Mouse (Mus musculus): ENCODE measurements around the gene Rabggta.

The Rabggta gene

GRCm38 (mm10) chr14:55689433-55689832, 32.6 kb downstream of the Rabggta start:
- no peak for DNase-seq (ENCODE audit: low spot score in 2 of 2)

GRCm38 (mm10) chr14:55682118-55682493, 40.0 kb downstream of the Rabggta start:
- no peak for DNase-seq (ENCODE audit: low spot score in 2 of 2)

DNA sequence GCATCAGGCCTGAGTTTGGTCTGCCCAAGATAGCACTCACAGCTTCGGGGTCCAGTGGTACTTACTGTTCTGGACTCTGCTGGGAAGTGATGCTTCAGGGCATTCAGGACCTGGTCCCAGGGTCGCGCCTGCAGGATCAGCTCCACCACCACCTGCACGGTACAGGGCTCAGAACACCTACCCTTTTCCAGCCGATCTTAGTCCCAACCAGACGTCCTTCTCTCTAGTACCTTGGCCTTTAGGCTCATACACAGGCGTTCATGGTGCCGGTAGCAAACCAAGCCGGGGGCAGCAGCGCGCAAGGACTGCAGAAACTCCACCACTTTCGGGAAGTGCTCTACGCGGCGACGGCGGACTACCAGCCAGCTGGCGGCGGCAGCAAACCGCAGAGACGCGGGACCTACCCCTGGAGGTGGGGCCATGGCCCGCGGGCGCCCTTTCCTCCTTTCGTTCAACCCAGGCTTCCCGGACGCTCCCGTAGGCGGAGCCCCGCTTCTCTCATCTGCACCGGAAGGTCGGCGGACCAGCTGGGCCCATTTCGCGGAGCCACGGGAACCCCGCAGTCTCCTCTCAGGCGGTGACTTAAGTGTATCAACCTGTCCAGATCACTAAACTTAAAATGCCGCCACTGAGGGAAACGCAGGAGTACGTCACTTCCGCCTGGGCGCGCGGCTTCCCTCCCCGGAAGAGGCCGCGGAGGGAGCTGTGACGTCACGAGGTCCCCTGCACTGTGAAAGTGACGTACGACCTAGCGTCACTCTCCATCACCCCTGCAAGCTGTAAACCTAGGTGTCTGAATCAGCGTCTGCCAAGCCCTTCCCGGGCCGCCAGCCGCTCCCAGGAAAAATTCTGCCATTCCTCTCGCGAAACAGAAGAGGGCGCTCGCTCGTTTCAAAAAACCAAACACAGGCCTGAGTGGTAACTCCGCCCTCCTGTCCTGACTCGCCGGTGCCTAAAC, 40.6 kb downstream of the Rabggta start, which contains the start of gene Tinf2:
TSS of gene Tinf2 (minus strand) at position 661 of the 958 bp plus-strand sequence.
- peak; percentile 97 to 98 for DNase-seq (ENCODE audit: low spot score in 2 of 2)

DNA sequence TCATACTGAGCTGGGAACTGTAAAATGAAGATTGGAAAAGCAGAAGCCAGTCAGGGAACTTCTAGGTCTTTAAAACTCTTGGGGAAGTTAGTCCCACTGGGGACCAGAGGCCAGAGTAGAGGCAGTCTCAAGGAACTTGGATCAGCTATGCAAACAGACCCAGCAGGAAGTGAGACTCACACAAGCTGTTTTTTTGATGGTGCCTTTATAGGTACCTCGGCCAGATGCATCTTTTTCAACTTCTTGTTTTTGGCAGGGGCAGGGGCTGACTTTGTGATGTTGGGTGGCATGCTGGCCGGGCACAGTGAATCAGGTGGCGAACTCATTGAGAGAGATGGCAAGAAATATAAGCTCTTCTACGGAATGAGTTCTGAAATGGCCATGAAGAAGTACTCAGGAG, 44.4 kb downstream of the Rabggta start:
- DNase-seq (ENCODE audit: low spot score in 2 of 2), result no peak

GRCm38 (mm10) chr14:55672741-55673060, 49.4 kb downstream of the Rabggta start:
- no peak for DNase-seq (ENCODE audit: low spot score in 2 of 2)

GRCm38 (mm10) chr14:55671833-55672740, 50.0 kb downstream of the Rabggta start, which contains the start of the genes Gmpr2 and Nedd8:
Gene Gmpr2, plus strand, starts transcription at chr14:55671941.
Gene Nedd8, minus strand, starts transcription at chr14:55672124.
- peak; percentile 95 to 98 for DNase-seq (ENCODE audit: low spot score in 2 of 2)

DNA sequence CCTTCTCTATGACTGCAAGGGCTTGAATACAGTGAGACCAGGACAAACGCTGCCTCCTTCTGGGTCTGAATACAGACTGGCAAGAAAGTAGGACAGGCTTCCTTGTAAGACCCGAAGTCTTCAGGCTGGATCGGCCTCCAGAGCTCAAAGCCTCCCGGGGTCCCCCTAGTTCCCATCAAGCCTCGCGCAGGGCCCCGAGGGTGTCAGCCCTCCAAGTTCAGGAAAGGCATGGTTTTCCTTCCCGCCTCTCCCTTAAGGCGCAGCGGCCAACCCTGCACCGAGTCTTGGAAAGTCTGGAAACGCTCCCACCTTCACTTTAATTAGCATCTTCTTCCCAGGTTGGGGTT, 50.6 kb downstream of the Rabggta start:
- peak in 1 of 2 experiments; percentile 73 for DNase-seq (ENCODE audit: low spot score in 2 of 2)
